In genomic region chr8:107608751-107609150, GRCm38 (mm10) we compare ENCODE assay signal across 19 mouse cellular contexts. TPM values are rescaled to one million over a fixed set of nuclear protein-coding genes. Genes with fewer than 3 reads are reported as not detected.
DNase-seq lines count a peak whose midpoint lies in the region; ATAC-seq lines count a peak whose summit lies in the region.
"Had no signal": no experiment of that assay in that cellular context is flagged by ENCODE, and none has a peak within 500 bp of the region (broad histone marks: within the 10 kb centered on the region; RNA-seq: fewer than 3 reads in every experiment).

No protein-coding gene starts in this region.

- peak overlapping the region; percentile 30; the same call in 1 of the 2 replicates for H3K27ac ChIP-seq in hindbrain, embryonic 11.5 days (ENCODE audit: low read depth, low read length)
- H3K27ac ChIP-seq in hindbrain, embryonic 12.5 days, result no peak overlapping the region
- H3K27ac ChIP-seq in neural tube, embryonic 12.5 days, result no peak overlapping the region
- H3K27ac ChIP-seq: embryonic facial prominence, embryonic 12.5 days; forebrain, embryonic 15.5 days; hindbrain, embryonic 15.5 days; stomach, postnatal 0 days had no signal

- no peak overlapping the region for H3K9ac ChIP-seq in hindbrain, embryonic 11.5 days (ENCODE audit: low read depth, low read length)
- no peak overlapping the region for H3K9ac ChIP-seq in hindbrain, embryonic 12.5 days
- no peak overlapping the region for H3K9ac ChIP-seq in neural tube, embryonic 12.5 days
- H3K9ac ChIP-seq: embryonic facial prominence, embryonic 12.5 days; forebrain, embryonic 15.5 days; hindbrain, embryonic 15.5 days had no signal

- H3K27me3 ChIP-seq in hindbrain, embryonic 11.5 days (ENCODE audit: control insufficient read depth, insufficient read depth, low read length), result no peaks in the 10 kb centered on the region
- H3K27me3 ChIP-seq in hindbrain, embryonic 12.5 days, result no peaks in the 10 kb centered on the region
- H3K27me3 ChIP-seq in neural tube, embryonic 12.5 days (replicated peaks), result no peaks in the 10 kb centered on the region
- H3K27me3 ChIP-seq: embryonic facial prominence, embryonic 12.5 days; forebrain, embryonic 15.5 days had no signal

- WGBS in hindbrain, embryonic 11.5 days, result 26% methylated on average over 7 of the region's 7 CpGs
- 24% methylated on average over 7 of the region's 7 CpGs for WGBS in hindbrain, embryonic 12.5 days
- WGBS in neural tube, embryonic 12.5 days, result 7% methylated on average over 7 of the region's 7 CpGs

- H3K4me3 ChIP-seq in hindbrain, embryonic 11.5 days (ENCODE audit: low read depth, low read length), result no peak overlapping the region
- no peak overlapping the region for H3K4me3 ChIP-seq in hindbrain, embryonic 12.5 days
- no peak overlapping the region for H3K4me3 ChIP-seq in neural tube, embryonic 12.5 days
- H3K4me3 ChIP-seq: embryonic facial prominence, embryonic 12.5 days; forebrain, embryonic 15.5 days; hindbrain, embryonic 15.5 days had no signal

- peak; percentile 47 for DNase-seq in hindbrain, embryonic 11.5 days (ENCODE audit: low spot score)
- DNase-seq in embryo, embryonic 11 days, result peak; percentile 68
- peak; percentile 92 for DNase-seq in hindlimb bud, embryonic 11.5 days (ENCODE audit: extremely low spot score, low read depth, low spot score)
- DNase-seq in gastrocnemius, postnatal 25 days, result no peak
- no peak for DNase-seq in urinary bladder, postnatal 36 days (ENCODE audit: low spot score in 2 of 2)
- DNase-seq in spleen, postnatal 4 days (ENCODE audit: low spot score in 2 of 2), result no peak
- DNase-seq: adrenal gland, adult 8-10 months; cerebellum, adult 11 months; cerebellum, postnatal 14 days; layer of hippocampus, postnatal 36 days; lung, postnatal 10 days; right cerebral cortex, postnatal 14 days; thymus, postnatal 25 days had no signal

- H3K4me2 ChIP-seq in hindbrain, embryonic 11.5 days (replicated peaks; ENCODE audit: low read depth, low read length), result no peak overlapping the region
- H3K4me2 ChIP-seq in hindbrain, embryonic 12.5 days (replicated peaks), result no peak overlapping the region
- H3K4me2 ChIP-seq in neural tube, embryonic 12.5 days (replicated peaks), result peak overlapping the region; percentile 10; the same call in 1 of the 2 replicates
- H3K4me2 ChIP-seq: embryonic facial prominence, embryonic 12.5 days; forebrain, embryonic 15.5 days had no signal

- no peaks in the 10 kb centered on the region for H3K9me3 ChIP-seq in hindbrain, embryonic 11.5 days (ENCODE audit: control insufficient read depth, low read length)
- H3K9me3 ChIP-seq in hindbrain, embryonic 12.5 days (replicated peaks), result no peaks in the 10 kb centered on the region
- H3K9me3 ChIP-seq in neural tube, embryonic 12.5 days, result no peaks in the 10 kb centered on the region
- H3K9me3 ChIP-seq: embryonic facial prominence, embryonic 12.5 days; forebrain, embryonic 15.5 days; hindbrain, embryonic 15.5 days had no signal

- H3K36me3 ChIP-seq in hindbrain, embryonic 11.5 days (ENCODE audit: control insufficient read depth, insufficient read depth, low read length), result no peaks in the 10 kb centered on the region
- no peaks in the 10 kb centered on the region for H3K36me3 ChIP-seq in hindbrain, embryonic 12.5 days
- no peaks in the 10 kb centered on the region for H3K36me3 ChIP-seq in neural tube, embryonic 12.5 days
- H3K36me3 ChIP-seq: embryonic facial prominence, embryonic 12.5 days; forebrain, embryonic 15.5 days; hindbrain, embryonic 15.5 days had no signal

- no peak for ATAC-seq in hindbrain, embryonic 11.5 days (ENCODE audit: low FRiP score)
- ATAC-seq in hindbrain, embryonic 12.5 days (ENCODE audit: low FRiP score), result no peak
- no peak for ATAC-seq in neural tube, embryonic 12.5 days (ENCODE audit: low FRiP score, low read depth)
- ATAC-seq: forebrain, embryonic 15.5 days had no signal

- H3K4me1 ChIP-seq in hindbrain, embryonic 11.5 days (replicated peaks; ENCODE audit: control insufficient read depth, insufficient read depth, low read length), result no peaks in the 10 kb centered on the region; the same call in 1 of the 2 replicates
- 0 out of 2 replicates have a peak, but pooled peaks cover 7% of the 10 kb centered on the region for H3K4me1 ChIP-seq in hindbrain, embryonic 12.5 days
- H3K4me1 ChIP-seq in neural tube, embryonic 12.5 days, result peaks cover 11% of the 10 kb centered on the region
- H3K4me1 ChIP-seq: embryonic facial prominence, embryonic 12.5 days had no signal

RNA-seq across cellular contexts. Expression of gene Psmd7, which starts 20.5 kb away (rescaled TPM):
- polyA plus RNA-seq in hindbrain, embryonic 11.5 days (2014; fragmentation: Nextera tagmentation; extraction: Ambion mirVana), result 321 and 323 TPM in 2 replicates
- 291 and 295 TPM in 2 replicates for polyA plus RNA-seq in hindbrain, embryonic 12.5 days (2016; fragmentation: Nextera tagmentation; extraction: Ambion mirVana)
- polyA plus RNA-seq in neural tube, embryonic 12.5 days (2016; fragmentation: Nextera tagmentation; extraction: Ambion mirVana), result 287 and 293 TPM in 2 replicates
- 100 to 1,000 TPM; 114 to 124 TPM for total RNA-seq in gastrocnemius, postnatal 25 days (2021)

Comparison
In these comparisons a context has a peak if more than half of its experiments do, and no peak if none do; other contexts are left out.
1. DNase-seq: peak in hindbrain, embryonic 11.5 days (single experiment), embryo, embryonic 11 days (single experiment) and hindlimb bud, embryonic 11.5 days (single experiment); none in gastrocnemius, postnatal 25 days (single experiment), urinary bladder, postnatal 36 days (0 of 2) and spleen, postnatal 4 days (0 of 2).